Mouse (Mus musculus) lung, postnatal 0 days (tissue): Measurements from ENCODE around the gene Prmt1.

Experiments used
- CTCF ChIP-seq: IDR thresholded peaks from 2 replicates; pipeline ENCODE4 v1.5.1; 2016; ENCODE audit warnings: antibody characterized with exemption, mild to moderate bottlenecking
- EP300 ChIP-seq: IDR thresholded peaks from 2 replicates; pipeline ENCODE4 v1.6.1; 2016; ENCODE audit warnings: antibody characterized with exemption, mild to moderate bottlenecking, control low read depth

DNA sequence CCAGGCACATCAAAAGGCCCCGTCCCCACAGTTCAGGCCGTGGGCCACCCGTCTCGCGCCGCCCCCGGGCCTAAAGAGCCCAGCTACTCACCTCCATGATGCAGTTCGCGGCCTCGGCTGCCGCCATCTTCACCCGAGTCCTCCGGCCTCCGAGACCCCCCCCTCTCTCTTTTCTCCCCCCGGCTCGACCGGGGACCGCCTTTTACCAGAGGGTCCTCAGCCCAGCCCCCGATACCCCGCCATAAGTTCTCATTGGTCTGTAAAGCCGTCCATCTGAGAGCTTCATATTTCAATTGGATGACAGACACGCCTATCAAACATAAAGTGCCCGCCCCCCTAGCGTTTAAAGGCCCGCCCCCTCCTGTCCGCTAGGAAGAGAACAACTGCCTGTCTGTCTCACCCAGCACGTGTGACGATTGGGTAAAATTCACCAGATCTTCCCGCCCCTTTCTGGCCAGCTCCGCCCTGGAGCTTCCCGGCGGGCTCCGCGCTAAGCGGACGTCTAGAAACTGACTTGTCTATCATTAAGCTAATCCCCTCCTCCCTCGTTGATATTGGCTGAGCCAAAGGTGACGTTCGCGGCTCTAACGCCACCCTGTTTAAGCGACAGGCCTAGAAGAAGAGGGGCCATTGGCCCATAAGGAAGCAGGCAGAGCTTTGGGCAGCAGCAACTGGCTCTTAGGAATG lies at the start of gene Prmt1:
- TF ChIP-seq CTCF (no peak), EP300 (peak; percentile 81)
